Mouse (Mus musculus): Measurements from ENCODE around the gene Adam12. TPM values are rescaled to one million over a fixed set of nuclear protein-coding genes. Genes with fewer than 3 reads are reported as not detected.
A peak's percentile ranks its signal among the peaks of the same experiment; 100 is the strongest.

Gene Adam12
- polyA plus RNA-seq, 1 experiment, result 1.5 TPM

- H3K27me3 ChIP-seq (ENCODE audit: control insufficient read depth, insufficient read depth, low read length, poor library complexity, severe bottlenecking), result peaks cover 17% of the 10 kb centered on the region
- H3K36me3 ChIP-seq (ENCODE audit: control insufficient read depth, insufficient read depth, low read length, poor library complexity, severe bottlenecking), result no peaks in the 10 kb centered on the region
- no peak overlapping the region for H3K4me3 ChIP-seq (ENCODE audit: low read depth, low read length)
- TF ChIP-seq CTCF (IDR thresholded peaks at IDR 0.05; ENCODE audit: low read depth, low read length), result peak; percentile 68
- no peak for TF ChIP-seq EP300 (IDR thresholded peaks at IDR 0.05; ENCODE audit: insufficient read depth, low read depth, low read length)
- H3K9me3 ChIP-seq (replicated peaks; ENCODE audit: control insufficient read depth, insufficient read depth, low read length, poor library complexity, severe bottlenecking), result no peaks in the 10 kb centered on the region
- H3K27ac ChIP-seq (ENCODE audit: insufficient read depth, low read length), result no peak overlapping the region
- no peak overlapping the region for H3K9ac ChIP-seq (ENCODE audit: low read depth, poor library complexity, severe bottlenecking)
- H3K4me1 ChIP-seq (ENCODE audit: control insufficient read depth, insufficient read depth, low read length), result no peaks in the 10 kb centered on the region
Measured at GRCm38 (mm10) chr7:134223444-134224161, 8.3 kb downstream of the Adam12 start.

GRCm38 (mm10) chr7:134207956-134208355, 24.0 kb downstream of the Adam12 start:
- Histone ChIP-seq H3K36me3 (ENCODE audit: control insufficient read depth, insufficient read depth, low read length, poor library complexity, severe bottlenecking) (no peaks in the 10 kb centered on the region), H3K27me3 (ENCODE audit: control insufficient read depth, insufficient read depth, low read length, poor library complexity, severe bottlenecking) (peaks cover 1% of the 10 kb centered on the region; the same call in 1 of the 2 replicates), H3K9me3 (replicated peaks; ENCODE audit: control insufficient read depth, insufficient read depth, low read length, poor library complexity, severe bottlenecking) (no peaks in the 10 kb centered on the region), H3K4me3 (ENCODE audit: low read depth, low read length) (no peak overlapping the region), H3K4me1 (ENCODE audit: control insufficient read depth, insufficient read depth, low read length) (no peaks in the 10 kb centered on the region), H3K9ac (ENCODE audit: low read depth, poor library complexity, severe bottlenecking) (no peak overlapping the region), H3K27ac (ENCODE audit: insufficient read depth, low read length) (no peak overlapping the region)
- TF ChIP-seq EP300 (IDR thresholded peaks at IDR 0.05; ENCODE audit: insufficient read depth, low read depth, low read length) (no peak), POLR2A (IDR thresholded peaks at IDR 0.05; ENCODE audit: insufficient read depth, low read length) (no peak), CTCF (IDR thresholded peaks at IDR 0.05; ENCODE audit: low read depth, low read length) (no peak)

GRCm38 (mm10) chr7:134193089-134193488, 38.9 kb downstream of the Adam12 start:
- H3K9me3 ChIP-seq (replicated peaks; ENCODE audit: control insufficient read depth, insufficient read depth, low read length, poor library complexity, severe bottlenecking), result no peaks in the 10 kb centered on the region
- no peak overlapping the region for H3K9ac ChIP-seq (ENCODE audit: low read depth, poor library complexity, severe bottlenecking)
- no peak overlapping the region for H3K4me3 ChIP-seq (ENCODE audit: low read depth, low read length)
- no peak for TF ChIP-seq CTCF (IDR thresholded peaks at IDR 0.05; ENCODE audit: low read depth, low read length)
- no peaks in the 10 kb centered on the region for H3K27me3 ChIP-seq (ENCODE audit: control insufficient read depth, insufficient read depth, low read length, poor library complexity, severe bottlenecking)
- no peaks in the 10 kb centered on the region for H3K36me3 ChIP-seq (ENCODE audit: control insufficient read depth, insufficient read depth, low read length, poor library complexity, severe bottlenecking)
- no peak overlapping the region for H3K27ac ChIP-seq (ENCODE audit: insufficient read depth, low read length)
- no peaks in the 10 kb centered on the region for H3K4me1 ChIP-seq (ENCODE audit: control insufficient read depth, insufficient read depth, low read length)

- no peak for TF ChIP-seq CTCF (IDR thresholded peaks at IDR 0.05; ENCODE audit: low read depth, low read length)
- no peak for TF ChIP-seq POLR2A (IDR thresholded peaks at IDR 0.05; ENCODE audit: insufficient read depth, low read length)
- Histone ChIP-seq H3K4me1 (ENCODE audit: control insufficient read depth, insufficient read depth, low read length) (no peaks in the 10 kb centered on the region), H3K9me3 (replicated peaks; ENCODE audit: control insufficient read depth, insufficient read depth, low read length, poor library complexity, severe bottlenecking) (no peaks in the 10 kb centered on the region), H3K36me3 (ENCODE audit: control insufficient read depth, insufficient read depth, low read length, poor library complexity, severe bottlenecking) (no peaks in the 10 kb centered on the region), H3K27ac (ENCODE audit: insufficient read depth, low read length) (no peak overlapping the region), H3K4me3 (ENCODE audit: low read depth, low read length) (no peak overlapping the region), H3K27me3 (ENCODE audit: control insufficient read depth, insufficient read depth, low read length, poor library complexity, severe bottlenecking) (no peaks in the 10 kb centered on the region), H3K9ac (ENCODE audit: low read depth, poor library complexity, severe bottlenecking) (no peak overlapping the region)
Measured at GRCm38 (mm10) chr7:134190101-134190500, 41.8 kb downstream of the Adam12 start.

GRCm38 (mm10) chr7:134188565-134188964, 43.4 kb downstream of the Adam12 start:
- TF ChIP-seq POLR2A (IDR thresholded peaks at IDR 0.05; ENCODE audit: insufficient read depth, low read length) (no peak), CTCF (IDR thresholded peaks at IDR 0.05; ENCODE audit: low read depth, low read length) (no peak), EP300 (IDR thresholded peaks at IDR 0.05; ENCODE audit: insufficient read depth, low read depth, low read length) (no peak)

GRCm38 (mm10) chr7:134187946-134188345, 44.0 kb downstream of the Adam12 start:
- TF ChIP-seq EP300 (IDR thresholded peaks at IDR 0.05; ENCODE audit: insufficient read depth, low read depth, low read length), result no peak
- TF ChIP-seq CTCF (IDR thresholded peaks at IDR 0.05; ENCODE audit: low read depth, low read length), result no peak
- TF ChIP-seq POLR2A (IDR thresholded peaks at IDR 0.05; ENCODE audit: insufficient read depth, low read length), result no peak
- H3K4me1 ChIP-seq (ENCODE audit: control insufficient read depth, insufficient read depth, low read length), result no peaks in the 10 kb centered on the region
- no peak overlapping the region for H3K4me3 ChIP-seq (ENCODE audit: low read depth, low read length)
- H3K36me3 ChIP-seq (ENCODE audit: control insufficient read depth, insufficient read depth, low read length, poor library complexity, severe bottlenecking), result no peaks in the 10 kb centered on the region
- no peaks in the 10 kb centered on the region for H3K27me3 ChIP-seq (ENCODE audit: control insufficient read depth, insufficient read depth, low read length, poor library complexity, severe bottlenecking)
- H3K27ac ChIP-seq (ENCODE audit: insufficient read depth, low read length), result no peak overlapping the region
- no peaks in the 10 kb centered on the region for H3K9me3 ChIP-seq (replicated peaks; ENCODE audit: control insufficient read depth, insufficient read depth, low read length, poor library complexity, severe bottlenecking)
- no peak overlapping the region for H3K9ac ChIP-seq (ENCODE audit: low read depth, poor library complexity, severe bottlenecking)

More at GRCm38 (mm10) chr7:134188565-134188964, 43.4 kb downstream of the Adam12 start:
- Histone ChIP-seq H3K9ac (ENCODE audit: low read depth, poor library complexity, severe bottlenecking) (no peak overlapping the region), H3K27me3 (ENCODE audit: control insufficient read depth, insufficient read depth, low read length, poor library complexity, severe bottlenecking) (no peaks in the 10 kb centered on the region), H3K9me3 (replicated peaks; ENCODE audit: control insufficient read depth, insufficient read depth, low read length, poor library complexity, severe bottlenecking) (no peaks in the 10 kb centered on the region), H3K27ac (ENCODE audit: insufficient read depth, low read length) (no peak overlapping the region), H3K4me3 (ENCODE audit: low read depth, low read length) (no peak overlapping the region), H3K4me1 (ENCODE audit: control insufficient read depth, insufficient read depth, low read length) (no peaks in the 10 kb centered on the region), H3K36me3 (ENCODE audit: control insufficient read depth, insufficient read depth, low read length, poor library complexity, severe bottlenecking) (no peaks in the 10 kb centered on the region)

All from ES-Bruce4 (cell line).